Mouse (Mus musculus): ENCODE data around the gene Slc7a15. TPM values are rescaled to one million over a fixed set of nuclear protein-coding genes. Genes with fewer than 3 reads are reported as not detected.

The Slc7a15 gene
- polyA plus RNA-seq, 1 experiment from 2014 or later = 0.17 TPM

- DNase-seq (ENCODE audit: low spot score) = no peak
Measured at GRCm38 (mm10) chr12:8510317-8510988, 88.4 kb downstream of the Slc7a15 start.

- no peak for DNase-seq (ENCODE audit: low spot score)
Measured at GRCm38 (mm10) chr12:8509693-8510092, 89.2 kb downstream of the Slc7a15 start.

GRCm38 (mm10) chr12:8506954-8507707, 91.7 kb downstream of the Slc7a15 start:
- DNase-seq (ENCODE audit: low spot score) = no peak

- no peak for DNase-seq (ENCODE audit: low spot score)
Measured at GRCm38 (mm10) chr12:8504131-8504530, 94.7 kb downstream of the Slc7a15 start.

GRCm38 (mm10) chr12:8502546-8502945, 96.3 kb downstream of the Slc7a15 start:
- peak; percentile 73 for DNase-seq (ENCODE audit: low spot score)

- no peak for DNase-seq (ENCODE audit: low spot score)
Measured at GRCm38 (mm10) chr12:8501571-8502305, 97.1 kb downstream of the Slc7a15 start.

- peak; percentile 10 for DNase-seq (ENCODE audit: low spot score)
Measured at GRCm38 (mm10) chr12:8500597-8501570, 98.0 kb downstream of the Slc7a15 start.

- peak; percentile 54 for DNase-seq (ENCODE audit: low spot score)
Measured at GRCm38 (mm10) chr12:8499871-8500596, 98.8 kb downstream of the Slc7a15 start, which contains the start of gene Rhob. Rhob (minus strand) TSS chr12:8500009.

GRCm38 (mm10) chr12:8499001-8499870, 99.6 kb downstream of the Slc7a15 start:
- peak; percentile 19 for DNase-seq (ENCODE audit: low spot score)

- no peak for DNase-seq (ENCODE audit: low spot score)
Measured at GRCm38 (mm10) chr12:8498591-8499000, 100.3 kb downstream of the Slc7a15 start.

- no peak for DNase-seq (ENCODE audit: low spot score)
Measured at GRCm38 (mm10) chr12:8498148-8498571, 100.7 kb downstream of the Slc7a15 start.

GRCm38 (mm10) chr12:8497314-8497706, 101.6 kb downstream of the Slc7a15 start:
- DNase-seq (ENCODE audit: low spot score) = no peak

- no peak for DNase-seq (ENCODE audit: low spot score)
Measured at GRCm38 (mm10) chr12:8496679-8497313, 102.1 kb downstream of the Slc7a15 start.

GRCm38 (mm10) chr12:8495881-8496678, 102.8 kb downstream of the Slc7a15 start:
- DNase-seq (ENCODE audit: low spot score) = peak; percentile 75

- DNase-seq (ENCODE audit: low spot score) = no peak
Measured at GRCm38 (mm10) chr12:8494675-8495074, 104.2 kb downstream of the Slc7a15 start.

- DNase-seq (ENCODE audit: low spot score) = no peak
Measured at GRCm38 (mm10) chr12:8493386-8493785, 105.5 kb downstream of the Slc7a15 start.

- no peak for DNase-seq (ENCODE audit: low spot score)
Measured at GRCm38 (mm10) chr12:8489098-8489497, 109.8 kb downstream of the Slc7a15 start.

- no peak for DNase-seq (ENCODE audit: low spot score)
Measured at GRCm38 (mm10) chr12:8488652-8488980, 110.2 kb downstream of the Slc7a15 start.

Data from thymus, postnatal 0 days (tissue).